Mouse (Mus musculus) frontal cortex, adult 2 months (tissue): ENCODE results near the gene Chst13. TPM values are rescaled to one million over a fixed set of nuclear protein-coding genes. Genes with fewer than 3 reads are reported as not detected.

Source experiments
- DNase-seq, 2 experiments: peaks; one replicate each; pipeline ENCODE4 v3.0.0; 2022; ENCODE audit warnings: low spot score in 1 of 2; ENCODE audit errors: extremely low spot score in 1 of 2
- polyA plus RNA-seq: library from polyadenylated mRNA; depleted of rRNA; stranded (reverse); fragments of >200 nt; gene quantifications from 2 replicates; pipeline ENCODE4 v1.2.3, GENCODE M21; 2012; rRNA removed

The Chst13 gene
- polyA plus RNA-seq, 1 experiment = 0.04 TPM

DNA sequence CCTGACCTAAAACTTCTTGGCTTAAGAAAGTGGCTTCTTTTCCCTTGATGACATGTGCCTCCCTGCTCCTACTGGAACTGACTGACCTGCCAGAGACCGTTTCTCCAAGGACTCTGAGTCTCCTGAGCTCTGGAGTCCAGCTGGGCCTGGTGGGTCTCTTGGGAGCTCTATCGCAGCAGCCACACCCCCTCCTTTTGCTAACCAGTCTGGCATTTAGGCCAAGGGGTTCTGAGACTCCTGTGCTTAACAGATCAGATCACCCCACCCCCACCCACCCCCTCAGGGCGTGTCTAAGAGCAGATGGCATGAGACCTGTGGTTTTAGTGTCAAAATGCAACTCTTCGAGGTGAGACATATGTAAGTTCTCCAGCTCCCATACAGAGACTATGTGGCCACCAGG is 3.2 kb downstream of the Chst13 start:
- DNase-seq = no peak

DNA sequence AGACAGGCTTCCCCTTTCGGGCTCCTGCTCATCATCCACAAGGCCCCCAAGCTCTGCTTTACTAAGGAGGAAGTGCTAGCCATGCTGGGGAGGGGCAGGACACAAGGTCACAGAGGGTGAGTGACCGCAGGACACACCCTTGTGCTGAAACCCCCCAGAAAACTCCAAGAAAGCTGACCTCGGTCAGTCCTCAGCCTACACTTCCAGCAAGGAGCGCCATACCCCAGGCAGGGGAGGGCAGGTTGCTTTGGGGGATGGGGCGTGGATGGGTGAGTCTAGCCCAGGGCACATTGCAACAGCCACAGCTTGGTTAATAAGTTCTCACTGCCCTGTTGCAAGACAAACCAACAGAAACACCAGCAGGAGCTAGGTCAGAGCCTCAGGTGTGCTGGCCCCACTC is 4.6 kb downstream of the Chst13 start:
- no peak for DNase-seq

GRCm38 (mm10) chr6:90319475-90320191 is 5.4 kb downstream of the Chst13 start:
- no peak for DNase-seq

GRCm38 (mm10) chr6:90319019-90319418 is 6.0 kb downstream of the Chst13 start:
- DNase-seq = no peak

DNA sequence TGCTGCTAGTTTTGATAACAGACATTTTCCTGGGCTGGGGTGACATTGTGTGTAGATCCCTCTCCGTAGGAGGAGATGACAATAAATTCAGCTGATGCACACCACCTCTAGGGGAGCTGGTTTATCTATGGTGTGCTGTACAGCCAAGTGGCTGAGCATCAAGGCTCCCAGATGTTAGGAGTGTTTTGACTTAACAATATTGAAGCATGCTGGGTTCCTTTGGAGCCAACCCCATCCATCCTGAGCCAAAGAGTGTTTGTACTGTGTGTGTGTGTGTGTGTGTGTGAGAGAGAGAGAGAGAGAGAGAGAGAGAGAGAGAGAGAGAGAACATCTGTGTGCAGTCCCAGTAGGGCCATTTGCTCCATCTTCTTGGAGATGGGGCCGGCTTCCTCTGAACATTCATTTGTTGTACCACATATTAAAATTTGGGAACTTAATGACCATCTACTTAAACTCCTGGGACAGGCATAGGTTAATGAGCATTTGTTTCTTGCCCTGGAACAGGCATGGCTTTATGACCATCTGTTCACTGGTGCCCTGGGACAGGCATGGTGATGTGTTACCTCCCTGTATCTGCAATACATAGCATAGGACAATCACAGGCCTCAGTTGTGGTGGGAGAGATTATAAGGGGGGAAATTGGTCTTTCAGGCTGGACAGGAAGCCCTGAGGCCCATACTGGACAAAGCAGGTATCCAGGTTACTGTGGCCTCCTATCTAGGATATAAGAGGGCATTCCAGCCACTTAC is 7.3 kb downstream of the Chst13 start:
- no peak for DNase-seq

GRCm38 (mm10) chr6:90315961-90316360 is 9.0 kb downstream of the Chst13 start:
- DNase-seq = peak; percentile 28 to 52

DNA sequence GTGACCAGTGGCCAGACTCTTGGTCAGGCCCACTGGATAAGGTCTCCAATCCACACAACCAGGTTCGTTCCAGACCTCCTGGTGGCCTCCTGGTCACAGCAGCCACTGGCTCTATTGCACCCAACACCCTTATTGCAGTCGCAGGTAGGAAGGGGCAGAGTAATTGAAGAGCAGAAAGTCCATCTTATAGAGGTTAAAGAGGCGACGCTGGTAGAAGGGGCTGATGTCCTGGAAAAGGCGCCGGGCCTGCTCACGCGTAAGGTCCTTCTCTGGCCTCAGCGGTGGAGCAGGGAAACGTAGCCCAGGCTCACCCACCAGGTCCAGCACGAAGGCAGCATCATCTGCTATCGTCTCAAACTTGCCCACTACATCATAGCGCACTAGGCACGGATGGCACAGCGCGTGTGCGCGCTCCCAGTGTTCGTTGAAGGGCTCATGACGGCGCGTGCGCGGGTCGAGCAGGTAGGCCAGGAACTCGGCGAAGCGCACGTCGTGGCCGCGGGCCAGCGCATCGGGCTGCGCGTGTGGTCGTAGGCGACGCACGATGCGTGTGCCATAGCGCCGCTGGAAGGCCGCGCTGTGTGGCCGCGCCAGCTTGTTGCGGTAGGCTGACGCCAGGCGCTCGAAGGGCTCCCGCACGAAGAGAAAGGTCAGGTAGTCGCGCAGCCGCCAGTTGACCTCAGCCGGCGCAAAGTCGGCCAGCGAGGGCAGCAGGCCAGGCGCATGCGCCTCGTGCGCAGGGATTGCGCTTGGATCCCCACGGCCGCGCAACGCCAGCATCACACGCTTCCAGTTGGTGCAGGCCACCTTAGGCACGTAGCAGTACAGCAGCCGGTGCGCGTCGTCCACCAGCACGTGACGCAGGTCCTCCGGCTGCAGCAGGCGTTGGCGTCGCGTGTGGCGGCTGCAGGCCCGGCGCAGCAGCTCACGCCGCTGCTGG is 15.9 kb downstream of the Chst13 start:
- no peak for DNase-seq

DNA sequence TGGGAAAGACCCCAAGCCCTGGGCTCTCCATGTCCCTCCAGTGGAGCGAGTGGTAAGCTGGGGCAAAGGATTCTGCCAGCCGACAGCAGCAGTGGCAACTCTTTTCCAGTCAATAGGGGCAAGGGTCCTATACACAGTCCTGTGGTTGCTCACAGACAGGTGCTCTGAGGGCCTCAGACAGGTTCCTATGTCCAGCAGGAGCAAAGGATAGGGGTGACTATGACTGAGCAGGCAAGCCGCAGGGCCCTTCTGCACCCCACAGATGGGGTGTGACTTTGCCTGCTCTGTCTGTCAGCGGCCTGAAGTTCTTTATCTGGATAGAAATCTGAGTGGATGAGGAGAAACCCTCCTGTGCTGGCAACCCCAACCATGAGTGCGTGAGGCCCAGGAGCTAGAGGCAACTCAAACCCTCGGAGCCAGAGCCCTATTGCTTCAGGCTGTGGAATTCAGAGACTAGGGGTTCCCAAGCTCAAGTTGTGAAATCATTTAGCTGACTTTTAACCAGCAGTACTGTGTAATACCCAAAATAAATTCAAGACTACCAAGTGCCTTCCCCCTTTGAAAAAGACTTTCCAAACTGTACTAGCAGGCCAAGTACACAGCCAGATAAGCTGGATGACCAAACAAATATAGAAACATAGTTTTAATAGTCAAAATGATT is 18.5 kb downstream of the Chst13 start:
- no peak for DNase-seq

DNA sequence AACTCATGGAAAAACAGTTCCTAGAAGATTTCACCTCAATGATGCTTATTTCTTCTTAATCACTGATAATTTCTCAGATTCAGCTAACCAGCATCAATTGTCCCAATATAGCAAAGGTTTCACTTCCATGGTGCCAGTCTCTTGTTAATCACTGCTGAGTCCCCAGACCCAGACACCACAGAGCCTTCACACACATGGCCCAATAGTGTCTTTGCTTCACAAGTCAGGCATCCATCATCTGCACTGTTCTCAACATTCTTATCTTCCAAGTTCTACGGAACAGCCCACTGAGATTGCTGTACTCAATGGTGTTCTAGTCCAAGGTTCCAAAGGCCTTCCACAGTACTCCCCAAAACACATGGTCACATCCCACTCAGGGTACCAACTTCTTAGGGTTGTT is 24.1 kb downstream of the Chst13 start, which contains the start of gene BC048671:
BC048671 (plus strand) TSS at position 301 of the 400 bp plus-strand sequence.
- no peak for DNase-seq

GRCm38 (mm10) chr6:90288265-90288664 is 36.7 kb downstream of the Chst13 start:
- peak in 1 of 2 experiments; percentile 24 for DNase-seq

Other genes with a start within 250 kb of the Chst13 start
- not detected in 2 replicates for gene Vmn1r49, start 246.7 kb downstream of the Chst13 start, polyA plus RNA-seq
- gene Vmn1r50, start 223.8 kb downstream of the Chst13 start, polyA plus RNA-seq = not detected in 2 replicates
- not detected in 2 replicates for gene Vmn1r51, start 202.6 kb downstream of the Chst13 start, polyA plus RNA-seq
- not detected in 2 replicates for gene Vmn1r52, start 150.4 kb downstream of the Chst13 start, polyA plus RNA-seq
- gene V1ra8, start 122.4 kb downstream of the Chst13 start, polyA plus RNA-seq = not detected in 2 replicates
- not detected in 2 replicates for gene Vmn1r53, start 100.7 kb downstream of the Chst13 start, polyA plus RNA-seq
- not detected in 2 replicates for gene Vmn1r54, start 78.9 kb downstream of the Chst13 start, polyA plus RNA-seq
- not detected in 2 replicates for gene BC048671, start 24.0 kb downstream of the Chst13 start, polyA plus RNA-seq
- gene Uroc1, start 8.1 kb upstream of the Chst13 start, polyA plus RNA-seq = not detected in 2 replicates
- gene Zxdc, start 44.3 kb upstream of the Chst13 start, polyA plus RNA-seq = 16.7 and 18.3 TPM in 2 replicates
- gene Cfap100, start 103.6 kb upstream of the Chst13 start, polyA plus RNA-seq = 6.3 TPM in 2 replicates
- gene Klf15, start 137.4 kb upstream of the Chst13 start, polyA plus RNA-seq = 27.2 and 28.4 TPM in 2 replicates
- 51.6 and 55.0 TPM in 2 replicates for gene Aldh1l1, start 161.2 kb upstream of the Chst13 start, polyA plus RNA-seq